Mouse (Mus musculus) midbrain, embryonic 11.5 days (tissue): ENCODE data around the gene S100pbp. TPM values are rescaled to one million over a fixed set of nuclear protein-coding genes. Genes with fewer than 3 reads are reported as not detected.

Source experiments
- ATAC-seq: fragments of 200-750 bp; cut with Nextera tagmentation; 2 replicates; pipeline ENCODE4 v1.8.0; 2017; ENCODE audit warnings: moderate TSS enrichment, moderate library complexity; ENCODE audit not compliant: low FRiP score
- DNase-seq: peaks from one replicate; pipeline ENCODE4 v3.0.0; 2015; ENCODE audit warnings: low spot score; ENCODE audit errors: missing footprints
- H3K27ac ChIP-seq: fragments of 300-500 bp; sonication (generic); 2 replicates; pipeline ENCODE4 v1.5.1; 2014; ENCODE audit warnings: low read depth, low read length
- H3K27me3 ChIP-seq: fragments of 300-500 bp; sonication (generic); 2 replicates; pipeline ENCODE4 v1.6.1; 2014; ENCODE audit warnings: mild to moderate bottlenecking, low read length, moderate library complexity, mixed read lengths; ENCODE audit not compliant: control insufficient read depth, insufficient read depth
- H3K36me3 ChIP-seq: fragments of 300-500 bp; sonication (generic); 2 replicates; pipeline ENCODE4 v1.6.1; 2014; ENCODE audit warnings: mild to moderate bottlenecking, low read length, moderate library complexity, mixed read lengths; ENCODE audit not compliant: control insufficient read depth, insufficient read depth
- H3K4me1 ChIP-seq: fragments of 300-500 bp; sonication (generic); 2 replicates; pipeline ENCODE4 v1.6.1; 2014; ENCODE audit warnings: low read length; ENCODE audit not compliant: control insufficient read depth, insufficient read depth
- H3K4me2 ChIP-seq: fragments of 300-500 bp; sonication (generic); 2 replicates; pipeline ENCODE4 v1.6.1; 2014; ENCODE audit warnings: mild to moderate bottlenecking, moderate library complexity
- H3K4me3 ChIP-seq: fragments of 300-500 bp; sonication (generic); 2 replicates; pipeline ENCODE4 v1.5.1; 2014; ENCODE audit warnings: low read depth, low read length
- H3K9ac ChIP-seq: fragments of 300-500 bp; sonication (generic); 2 replicates; pipeline ENCODE4 v1.6.1; 2014; ENCODE audit warnings: low read length
- H3K9me3 ChIP-seq: fragments of 300-500 bp; sonication (generic); 2 replicates; pipeline ENCODE4 v1.6.1; 2016; ENCODE audit warnings: low read length; ENCODE audit not compliant: control insufficient read depth
- WGBS: fragments of 180-500 bp; shearing (Covaris S2); extraction: QIAGEN DNeasy Blood & Tissue Kit; methylation state at CpG from one replicate; pipeline ENCODE4 v1.1.7; 2014; 5-methylcytosine and 5-hydroxymethylcytosine counted together
- polyA plus RNA-seq: library from polyadenylated mRNA; unstranded; fragments of >200 nt; fragmentation: Nextera tagmentation; extraction: Ambion mirVana; gene quantifications from 2 replicates; pipeline ENCODE4 v1.2.1, GENCODE M21; 2014

Gene S100pbp
- polyA plus RNA-seq, 1 experiment from 2014 or later = 20.0 TPM

GRCm38 (mm10) chr4:129137392-129138321 is 51.9 kb downstream of the S100pbp start:
- Histone ChIP-seq H3K36me3 (no peaks in the 10 kb centered on the region), H3K27me3 (peaks cover 34% of the 10 kb centered on the region), H3K4me1 (0 out of 2 replicates have a peak, but pooled peaks cover 2% of the 10 kb centered on the region), H3K4me3 (peak overlapping the region; percentile 60), H3K4me2 (peak overlapping the region; percentile 94), H3K9me3 (no peaks in the 10 kb centered on the region), H3K9ac (peak overlapping the region; percentile 80; the same call in 1 of the 2 replicates), H3K27ac (no peak overlapping the region)
- DNase-seq = peak; percentile 85
- ATAC-seq = no peak
- WGBS = 45% methylated on average over 14 of the region's 14 CpGs

GRCm38 (mm10) chr4:129136579-129137391 is 52.7 kb downstream of the S100pbp start, which contains the start of gene Fndc5:
Fndc5 (plus strand) TSS chr4:129136999.
- Histone ChIP-seq H3K4me1 (0 out of 2 replicates have a peak, but pooled peaks cover 2% of the 10 kb centered on the region), H3K9ac (peak within 1 kb of the TSS; percentile 80), H3K9me3 (no peaks in the 10 kb centered on the region), H3K27me3 (peaks cover 34% of the 10 kb centered on the region), H3K36me3 (no peaks in the 10 kb centered on the region), H3K4me3 (peak within 1 kb of the TSS; percentile 60), H3K27ac (no peak within 1 kb of the TSS), H3K4me2 (peak within 1 kb of the TSS; percentile 94)
- ATAC-seq (peak; percentile 68), DNase-seq (peak; percentile 93)
- WGBS = 0% methylated on average over 33 of the region's 80 CpGs

- peak overlapping the region; percentile 60 for H3K4me3 ChIP-seq
- no peak overlapping the region for H3K27ac ChIP-seq
- H3K4me1 ChIP-seq = 0 out of 2 replicates have a peak, but pooled peaks cover 2% of the 10 kb centered on the region
- H3K9ac ChIP-seq = peak overlapping the region; percentile 80
- H3K9me3 ChIP-seq = no peaks in the 10 kb centered on the region
- DNase-seq (no peak), ATAC-seq (no peak; the same call in 1 of the 2 replicates)
- 30% methylated on average over 9 of the region's 9 CpGs for WGBS
- H3K4me2 ChIP-seq = peak overlapping the region; percentile 94
- H3K36me3 ChIP-seq = no peaks in the 10 kb centered on the region
- peaks cover 34% of the 10 kb centered on the region for H3K27me3 ChIP-seq
Measured at GRCm38 (mm10) chr4:129136189-129136578, 53.3 kb downstream of the S100pbp start.

- Histone ChIP-seq H3K4me2 (no peak overlapping the region), H3K36me3 (no peaks in the 10 kb centered on the region), H3K4me1 (0 out of 2 replicates have a peak, but pooled peaks cover 2% of the 10 kb centered on the region), H3K9me3 (no peaks in the 10 kb centered on the region), H3K27me3 (peaks cover 38% of the 10 kb centered on the region), H3K4me3 (no peak overlapping the region), H3K9ac (no peak overlapping the region), H3K27ac (no peak overlapping the region)
- ATAC-seq = no peak
- 69% methylated on average over 2 of the region's 2 CpGs for WGBS
- peak; percentile 78 for DNase-seq
Measured at GRCm38 (mm10) chr4:129135637-129136036, 53.9 kb downstream of the S100pbp start.

- 9% methylated on average over 15 of the region's 15 CpGs for WGBS
- DNase-seq (peak; percentile 100), ATAC-seq (peak; percentile 58)
- peak overlapping the region; percentile 23; the same call in 1 of the 2 replicates for H3K4me2 ChIP-seq
- H3K36me3 ChIP-seq = no peaks in the 10 kb centered on the region
- no peak overlapping the region for H3K4me3 ChIP-seq
- peaks cover 5% of the 10 kb centered on the region; the same call in 1 of the 2 replicates for H3K4me1 ChIP-seq
- no peaks in the 10 kb centered on the region for H3K9me3 ChIP-seq
- H3K27ac ChIP-seq = no peak overlapping the region
- peak overlapping the region; percentile 34 for H3K9ac ChIP-seq
- peaks cover 38% of the 10 kb centered on the region for H3K27me3 ChIP-seq
Measured at GRCm38 (mm10) chr4:129134799-129135585, 54.5 kb downstream of the S100pbp start.

GRCm38 (mm10) chr4:129130755-129131303 is 58.7 kb downstream of the S100pbp start:
- peak overlapping the region; percentile 13; the same call in 1 of the 2 replicates for H3K4me2 ChIP-seq
- H3K9me3 ChIP-seq = no peaks in the 10 kb centered on the region

GRCm38 (mm10) chr4:129130149-129130548 is 59.4 kb downstream of the S100pbp start:
- WGBS = 2% methylated on average over 8 of the region's 8 CpGs
- ATAC-seq (peak; percentile 67), DNase-seq (peak; percentile 96)
- Histone ChIP-seq H3K4me1 (peaks cover 7% of the 10 kb centered on the region), H3K27me3 (peaks cover 5% of the 10 kb centered on the region), H3K36me3 (no peaks in the 10 kb centered on the region), H3K4me3 (no peak overlapping the region), H3K4me2 (no peak overlapping the region), H3K27ac (no peak overlapping the region), H3K9ac (no peak overlapping the region), H3K9me3 (no peaks in the 10 kb centered on the region)

More at GRCm38 (mm10) chr4:129130755-129131303, 58.7 kb downstream of the S100pbp start:
- DNase-seq (no peak), ATAC-seq (no peak)
- Histone ChIP-seq H3K4me1 (peaks cover 5% of the 10 kb centered on the region), H3K27ac (no peak overlapping the region), H3K27me3 (peaks cover 11% of the 10 kb centered on the region), H3K36me3 (no peaks in the 10 kb centered on the region), H3K4me3 (no peak overlapping the region), H3K9ac (no peak overlapping the region)
- WGBS = 7% methylated on average over 17 of the region's 17 CpGs

GRCm38 (mm10) chr4:129129387-129129786 is 60.1 kb downstream of the S100pbp start:
- Histone ChIP-seq H3K27me3 (peaks cover 5% of the 10 kb centered on the region), H3K4me2 (no peak overlapping the region), H3K27ac (no peak overlapping the region), H3K36me3 (no peaks in the 10 kb centered on the region), H3K9me3 (no peaks in the 10 kb centered on the region), H3K9ac (no peak overlapping the region), H3K4me3 (no peak overlapping the region), H3K4me1 (peaks cover 9% of the 10 kb centered on the region)
- DNase-seq (no peak), ATAC-seq (no peak)
- WGBS = 60% methylated on average over 9 of the region's 9 CpGs
